Mouse (Mus musculus): ENCODE data around the gene Spaar. TPM values are rescaled to one million over a fixed set of nuclear protein-coding genes. Genes with fewer than 3 reads are reported as not detected.

Gene Spaar
- total RNA-seq, 4 experiments from 2014 or later = 0.50 to 1.2 (median 0.94) TPM

- DNase-seq (ENCODE audit: low spot score in 2 of 2) = no peak
These were observed 69.1 kb downstream of the Spaar start for GRCm38 (mm10) chr4:43798936-43799335.

Other genes starting within 250 kb of the Spaar start
- gene Sit1, start 246.3 kb upstream of the Spaar start, total RNA-seq (2022) = not detected
- 10 to 100 TPM; 22.1 to 30.0 (median 27.6) TPM for gene Ccdc107, start 237.1 kb upstream of the Spaar start, total RNA-seq (2022)
- 1 to 10 TPM in 1 of 4 experiments, not detected in 3; 1.0 TPM for gene Arhgef39, start 230.3 kb upstream of the Spaar start, total RNA-seq (2022)
- gene Car9, start 223.1 kb upstream of the Spaar start, total RNA-seq (2022) = under 1 TPM in 1 of 4 experiments, not detected in 3; 0.65 TPM
- gene Tpm2, start 206.3 kb upstream of the Spaar start, total RNA-seq (2022) = 1 to 10 TPM; 6.7 to 9.4 (median 9.0) TPM
- 10 to 100 TPM; 63.3 to 89.5 (median 69.0) TPM for gene Creb3, start 167.7 kb upstream of the Spaar start, total RNA-seq (2022)
- 10 to 100 TPM; 39.3 to 62.9 (median 50.6) TPM for gene Tln1, start 167.3 kb upstream of the Spaar start, total RNA-seq (2022)
- gene Rgp1, start 151.3 kb upstream of the Spaar start, total RNA-seq (2022) = 10 to 100 TPM; 46.2 to 69.0 (median 51.0) TPM
- gene Gba2, start 151.2 kb upstream of the Spaar start, total RNA-seq (2022) = 10 to 100 TPM; 58.7 to 64.7 (median 60.9) TPM
- not detected for gene Msmp, start 145.5 kb upstream of the Spaar start, total RNA-seq (2022)
- 10 to 100 TPM; 54.6 to 68.4 (median 59.4) TPM for gene Npr2, start 98.1 kb upstream of the Spaar start, total RNA-seq (2022)
- 1 to 10 TPM; 1.5 to 2.7 (median 2.0) TPM for gene Spag8, start 76.4 kb upstream of the Spaar start, total RNA-seq (2022)
- 10 to 100 TPM; 25.3 to 39.2 (median 37.6) TPM for gene Hint2, start 73.6 kb upstream of the Spaar start, total RNA-seq (2022)
- gene Tmem8b, start 61.1 kb upstream of the Spaar start, total RNA-seq (2022) = 10 to 100 TPM; 66.0 to 71.0 (median 68.4) TPM
- gene Fam221b, start 60.9 kb upstream of the Spaar start, total RNA-seq (2022) = 1 to 10 TPM in 3 of 4 experiments, under 1 TPM in 1; 0.84 to 1.5 (median 1.1) TPM
- not detected for gene Olfr70, start 29.2 kb upstream of the Spaar start, total RNA-seq (2022)
- not detected for gene Olfr71, start 19.8 kb upstream of the Spaar start, total RNA-seq (2022)
- 1 to 10 TPM in 2 of 4 experiments, under 1 TPM in 2; 0.53 to 1.3 (median 0.93) TPM for gene Hrct1, start 2.8 kb upstream of the Spaar start, total RNA-seq (2022)
- not detected for gene Olfr159, start 41.0 kb downstream of the Spaar start, total RNA-seq (2022)
- gene Olfr156, start 93.9 kb downstream of the Spaar start, total RNA-seq (2022) = not detected
- not detected for gene Olfr157, start 110.2 kb downstream of the Spaar start, total RNA-seq (2022)
- not detected for gene Olfr155, start 121.5 kb downstream of the Spaar start, total RNA-seq (2022)
- gene Reck, start 145.5 kb downstream of the Spaar start, total RNA-seq (2022) = 10 to 100 TPM in 1 of 4 experiments, 1 to 10 TPM in 3; 7.3 to 10.3 (median 7.8) TPM
- 1 to 10 TPM; 2.1 to 5.8 (median 4.5) TPM for gene Glipr2, start 227.4 kb downstream of the Spaar start, total RNA-seq (2022)

Data from layer of hippocampus, adult 8-10 months (tissue).